Mouse (Mus musculus) MEL (cell line): ENCODE results near the gene Kyat1.

Source experiments
- CTCF ChIP-seq, 3 experiments: IDR thresholded peaks in 2 of 3; conservative IDR thresholded peaks in 1 of 3; 2 replicates each; pipeline ENCODE4 v1.5.1; 2011 to 2012; ENCODE audit warnings: low read length in 3 of 3, low read depth in 2 of 3, mild to moderate bottlenecking in 2 of 3, improper control_type of control experiment in 1 of 3, inconsistent platforms in 1 of 3, mixed read lengths in 1 of 3, moderate library complexity in 1 of 3; ENCODE audit not compliant: control insufficient read depth in 1 of 3, insufficient read depth in 1 of 3, poor library complexity in 1 of 3, severe bottlenecking in 1 of 3
- MAX ChIP-seq: IDR thresholded peaks from 2 replicates; pipeline ENCODE4 v1.6.1; 2011; ENCODE audit warnings: low read length, improper control_type of control experiment
- POLR2A ChIP-seq, 2 experiments: IDR thresholded peaks; 2 replicates each; pipeline ENCODE4 v1.6.1; 2011 to 2012; ENCODE audit warnings: low read length in 2 of 2, mild to moderate bottlenecking in 2 of 2, control low read depth in 1 of 2, improper control_type of control experiment in 1 of 2, low read depth in 1 of 2, moderate library complexity in 1 of 2; ENCODE audit not compliant: control insufficient read depth in 1 of 2, insufficient read depth in 1 of 2, poor library complexity in 1 of 2
- USF1 ChIP-seq: IDR thresholded peaks from 2 replicates; pipeline ENCODE4 v1.6.1; 2014; ENCODE audit warnings: low read depth, mild to moderate bottlenecking, inconsistent platforms, low read length, improper control_type of control experiment, moderate library complexity

DNA sequence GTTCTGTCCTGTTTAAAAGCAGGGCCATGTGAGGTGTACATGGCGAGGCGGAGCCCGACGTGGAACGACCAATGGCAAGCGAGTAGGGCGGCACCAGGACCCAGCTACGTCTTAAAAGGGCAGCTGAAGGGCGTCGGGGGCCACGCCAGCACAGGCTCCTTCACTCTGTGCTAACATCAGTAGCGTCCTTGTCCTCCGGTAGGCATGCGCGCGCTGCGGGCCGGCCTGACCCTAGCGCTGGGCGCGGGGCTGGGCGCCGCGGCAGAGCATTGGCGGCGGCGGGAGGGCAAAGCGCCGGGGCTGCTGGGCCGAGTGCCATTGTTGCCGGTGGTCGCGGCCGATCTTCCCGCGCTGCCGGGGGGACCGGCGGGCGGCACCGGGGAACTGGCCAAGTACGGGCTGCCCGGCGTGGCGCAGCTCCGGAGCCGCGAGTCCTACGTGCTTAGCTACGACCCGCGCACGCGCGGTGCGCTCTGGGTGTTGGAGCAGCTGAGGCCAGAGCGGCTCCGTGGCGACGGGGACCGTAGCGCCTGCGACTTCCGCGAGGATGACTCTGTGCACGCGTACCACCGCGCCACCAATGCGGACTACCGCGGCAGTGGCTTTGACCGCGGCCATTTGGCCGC is 34.2 kb downstream of the Kyat1 start, which contains the start of gene Endog:
- TF ChIP-seq POLR2A (IDR thresholded peaks at IDR 0.05; ENCODE audit: control insufficient read depth in 1 of 2, insufficient read depth in 1 of 2, low read depth in 1 of 2, low read length in 2 of 2, poor library complexity in 1 of 2) (peak; percentile 94 to 98), CTCF (IDR thresholded peaks at IDR 0.05 in 2 of 3, conservative IDR thresholded peaks at IDR 0.05 in 1 of 3; ENCODE audit: control insufficient read depth in 1 of 3, insufficient read depth in 1 of 3, low read depth in 2 of 3, low read length in 3 of 3, poor library complexity in 1 of 3, severe bottlenecking in 1 of 3) (no peak), MAX (peak; percentile 45; the same call in 1 of the 2 replicates), USF1 (peak; percentile 43; the same call in 1 of the 2 replicates)
